Mouse (Mus musculus) kidney, embryonic 14.5 days (tissue): Measurements from ENCODE around the gene Naif1. TPM values are rescaled to one million over a fixed set of nuclear protein-coding genes. Genes with fewer than 3 reads are reported as not detected.
A peak's percentile ranks its signal among the peaks of the same experiment; 100 is the strongest.

Experiments used
- ATAC-seq: fragments of 200-750 bp; cut with Nextera tagmentation; 2 replicates; pipeline ENCODE4 v1.8.0; 2017; ENCODE audit warnings: moderate number of reproducible peaks, mild to moderate bottlenecking, moderate TSS enrichment, moderate library complexity; ENCODE audit not compliant: low FRiP score, low TSS enrichment
- H3K27ac ChIP-seq: fragments of 300-500 bp; sonication (generic); 2 replicates; pipeline ENCODE4 v1.5.1; 2014; ENCODE audit warnings: low read depth, mild to moderate bottlenecking, low read length, moderate library complexity, mixed read lengths
- H3K27me3 ChIP-seq: fragments of 300-500 bp; sonication (generic); 2 replicates; pipeline ENCODE4 v1.6.1; 2014; ENCODE audit warnings: mild to moderate bottlenecking, low read length; ENCODE audit not compliant: control insufficient read depth, insufficient read depth
- H3K36me3 ChIP-seq: fragments of 300-500 bp; sonication (generic); 2 replicates; pipeline ENCODE4 v1.6.1; 2014; ENCODE audit warnings: low read length, mixed read lengths; ENCODE audit not compliant: control insufficient read depth, insufficient read depth
- H3K4me1 ChIP-seq: fragments of 300-500 bp; sonication (generic); 2 replicates; pipeline ENCODE4 v1.6.1; 2014; ENCODE audit warnings: low read length, mixed read lengths; ENCODE audit not compliant: control insufficient read depth, insufficient read depth
- H3K4me2 ChIP-seq: fragments of 300-500 bp; sonication (generic); replicated peaks from 2 replicates; pipeline ENCODE4 v1.6.1; 2014; ENCODE audit warnings: low read depth, mild to moderate bottlenecking, low read length
- H3K4me3 ChIP-seq: fragments of 300-500 bp; sonication (generic); 2 replicates; pipeline ENCODE4 v1.5.1; 2014; ENCODE audit warnings: mild to moderate bottlenecking, low read length
- H3K9ac ChIP-seq: fragments of 300-500 bp; sonication (generic); 2 replicates; pipeline ENCODE4 v1.6.1; 2014; ENCODE audit warnings: low read depth, mild to moderate bottlenecking, low read length, moderate library complexity
- H3K9me3 ChIP-seq: fragments of 300-500 bp; sonication (generic); 2 replicates; pipeline ENCODE4 v1.6.1; 2016; ENCODE audit warnings: low read length; ENCODE audit not compliant: control insufficient read depth
- WGBS: fragments of 180-500 bp; shearing (Covaris S2); extraction: QIAGEN DNeasy Blood & Tissue Kit; methylation state at CpG from one replicate; pipeline ENCODE4 v1.1.7; 2014; 5-methylcytosine and 5-hydroxymethylcytosine counted together
- polyA plus RNA-seq: library from polyadenylated mRNA; unstranded; fragments of >200 nt; fragmentation: Nextera tagmentation; extraction: Ambion mirVana; gene quantifications from 2 replicates; pipeline ENCODE4 v1.2.1, GENCODE M21; 2014

The Naif1 gene
- polyA plus RNA-seq, 1 experiment from 2014 or later, result 6.4 TPM

- no peaks in the 10 kb centered on the region for H3K9me3 ChIP-seq
Observed at GRCm38 (mm10) chr2:32424796-32425195, 25.5 kb upstream of the Naif1 start.

GRCm38 (mm10) chr2:32425568-32425967 lies 24.7 kb upstream of the Naif1 start:
- no peak for ATAC-seq
- WGBS, result 70% methylated on average over 5 of the region's 5 CpGs
- H3K27me3 ChIP-seq, result no peaks in the 10 kb centered on the region
- no peak overlapping the region for H3K9ac ChIP-seq
- H3K36me3 ChIP-seq, result peaks cover 7% of the 10 kb centered on the region; the same call in 1 of the 2 replicates
- no peaks in the 10 kb centered on the region for H3K9me3 ChIP-seq
- no peak overlapping the region for H3K4me3 ChIP-seq
- H3K27ac ChIP-seq, result no peak overlapping the region
- no peak overlapping the region for H3K4me2 ChIP-seq
- peaks cover 56% of the 10 kb centered on the region for H3K4me1 ChIP-seq

More at GRCm38 (mm10) chr2:32424796-32425195, 25.5 kb upstream of the Naif1 start:
- Histone ChIP-seq H3K4me2 (no peak overlapping the region), H3K36me3 (peaks cover 15% of the 10 kb centered on the region), H3K4me1 (peaks cover 50% of the 10 kb centered on the region), H3K27me3 (no peaks in the 10 kb centered on the region), H3K27ac (peak overlapping the region; percentile 88), H3K9ac (peak overlapping the region; percentile 23; the same call in 1 of the 2 replicates), H3K4me3 (no peak overlapping the region)
- 34% methylated on average over 3 of the region's 3 CpGs for WGBS
- no peak for ATAC-seq

- Histone ChIP-seq H3K9ac (no peak overlapping the region), H3K4me2 (no peak overlapping the region), H3K4me1 (peaks cover 56% of the 10 kb centered on the region), H3K27ac (no peak overlapping the region), H3K27me3 (no peaks in the 10 kb centered on the region), H3K36me3 (peaks cover 1% of the 10 kb centered on the region; the same call in 1 of the 2 replicates), H3K9me3 (no peaks in the 10 kb centered on the region), H3K4me3 (no peak overlapping the region)
- ATAC-seq, result no peak
- 96% methylated on average over 1 of the region's 1 CpGs for WGBS
Observed at GRCm38 (mm10) chr2:32426141-32426540, 24.1 kb upstream of the Naif1 start.

GRCm38 (mm10) chr2:32427720-32428119 lies 22.5 kb upstream of the Naif1 start:
- Histone ChIP-seq H3K9ac (no peak overlapping the region), H3K36me3 (no peaks in the 10 kb centered on the region), H3K4me1 (peaks cover 52% of the 10 kb centered on the region), H3K9me3 (no peaks in the 10 kb centered on the region), H3K4me3 (no peak overlapping the region), H3K4me2 (0 out of 2 replicates have a peak overlapping the region, but pooled peaks have one; percentile 10), H3K27me3 (no peaks in the 10 kb centered on the region), H3K27ac (peak overlapping the region; percentile 24; the same call in 1 of the 2 replicates)
- WGBS, result 79% methylated on average over 5 of the region's 5 CpGs
- no peak for ATAC-seq

GRCm38 (mm10) chr2:32428262-32428722 lies 22.0 kb upstream of the Naif1 start:
- Histone ChIP-seq H3K4me3 (peak overlapping the region; percentile 16), H3K4me2 (peak overlapping the region; percentile 31), H3K27ac (peak overlapping the region; percentile 71), H3K9me3 (no peaks in the 10 kb centered on the region), H3K9ac (peak overlapping the region; percentile 28; the same call in 1 of the 2 replicates), H3K27me3 (no peaks in the 10 kb centered on the region), H3K36me3 (no peaks in the 10 kb centered on the region), H3K4me1 (peaks cover 46% of the 10 kb centered on the region)
- peak; percentile 61 for ATAC-seq
- WGBS, result 25% methylated on average over 8 of the region's 8 CpGs

- Histone ChIP-seq H3K4me2 (peak overlapping the region; percentile 31), H3K27ac (peak overlapping the region; percentile 71; the same call in 1 of the 2 replicates), H3K9ac (no peak overlapping the region), H3K27me3 (no peaks in the 10 kb centered on the region), H3K4me3 (no peak overlapping the region), H3K36me3 (no peaks in the 10 kb centered on the region), H3K9me3 (no peaks in the 10 kb centered on the region), H3K4me1 (peaks cover 38% of the 10 kb centered on the region)
- 65% methylated on average over 4 of the region's 4 CpGs for WGBS
- no peak for ATAC-seq
Observed at GRCm38 (mm10) chr2:32429215-32429891, 20.9 kb upstream of the Naif1 start.

- peak; percentile 91 for ATAC-seq
- WGBS, result 5% methylated on average over 18 of the region's 18 CpGs
- peak overlapping the region; percentile 68 for H3K4me2 ChIP-seq
- H3K36me3 ChIP-seq, result no peaks in the 10 kb centered on the region
- peak overlapping the region; percentile 49 for H3K27ac ChIP-seq
- peak overlapping the region; percentile 69 for H3K9ac ChIP-seq
- peaks cover 27% of the 10 kb centered on the region for H3K4me1 ChIP-seq
- H3K4me3 ChIP-seq, result peak overlapping the region; percentile 48
- H3K9me3 ChIP-seq, result no peaks in the 10 kb centered on the region
- H3K27me3 ChIP-seq, result no peaks in the 10 kb centered on the region
Observed at GRCm38 (mm10) chr2:32430701-32431676, 19.3 kb upstream of the Naif1 start.

DNA sequence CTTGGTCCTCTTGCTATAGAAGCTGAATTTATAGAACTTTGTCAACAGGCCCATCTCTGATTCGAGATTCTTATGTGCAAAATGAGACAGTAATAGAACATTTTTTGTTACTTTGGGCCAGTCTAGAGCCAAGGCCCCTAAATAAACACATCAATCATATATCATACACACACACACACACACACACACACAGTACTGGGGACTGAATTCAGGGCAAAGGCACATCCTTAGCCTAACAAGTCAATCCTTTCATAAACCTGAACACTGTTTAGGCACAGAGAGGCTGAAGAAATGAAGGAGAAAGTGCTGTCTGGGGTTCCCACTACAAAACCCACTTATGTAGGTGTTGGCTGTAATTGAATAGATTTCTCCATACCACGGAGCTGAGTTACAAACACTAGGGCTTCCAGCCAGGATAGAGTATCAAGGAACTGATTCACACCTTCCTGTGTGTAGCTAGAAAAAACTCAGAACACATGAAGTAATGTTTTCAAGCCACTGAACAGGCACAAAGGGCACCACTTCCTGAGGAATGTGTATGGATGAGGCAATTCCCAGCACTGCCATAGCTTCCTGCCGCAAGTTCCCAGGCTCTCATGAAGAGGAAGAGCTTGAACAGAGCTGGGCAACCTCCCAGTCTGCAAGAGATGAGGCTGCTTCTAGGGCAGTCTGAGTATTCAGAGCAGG lies 13.4 kb upstream of the Naif1 start:
- Histone ChIP-seq H3K27me3 (no peaks in the 10 kb centered on the region), H3K9ac (no peak overlapping the region), H3K4me2 (no peak overlapping the region), H3K9me3 (no peaks in the 10 kb centered on the region), H3K4me1 (peaks cover 18% of the 10 kb centered on the region), H3K27ac (peak overlapping the region; percentile 53), H3K4me3 (no peak overlapping the region), H3K36me3 (no peaks in the 10 kb centered on the region)
- WGBS, result 65% methylated on average over 3 of the region's 3 CpGs
- no peak for ATAC-seq
